Mouse (Mus musculus): Measurements from ENCODE around the gene Txndc15. TPM values are rescaled to one million over a fixed set of nuclear protein-coding genes. Genes with fewer than 3 reads are reported as not detected.
"Not testable (repeated sequence)": the region's sequence is repeated elsewhere in the genome, so short reads cannot be mapped to it uniquely, and the experiment has no call there.

Gene Txndc15
- total RNA-seq (2015; ENCODE audit: low replicate concordance), result 4.6 and 11.2 TPM in 2 replicates
- 5.3 and 6.9 TPM in 2 replicates for total RNA-seq (2017; ENCODE audit: low replicate concordance)

- peak; percentile 99 for ATAC-seq (replicated peaks; ENCODE audit: low FRiP score, poor library complexity, severe bottlenecking)
These were observed at the start of gene Txndc15 for GRCm38 (mm10) chr13:55714501-55715166. Gene Txndc15, plus strand, starts transcription at chr13:55714650.

GRCm38 (mm10) chr13:55668550-55668949 is 45.9 kb upstream of the Txndc15 start:
- ATAC-seq (replicated peaks; ENCODE audit: low FRiP score, poor library complexity, severe bottlenecking), result 0 out of 2 replicates have a peak, but pooled peaks have one; percentile 35

DNA sequence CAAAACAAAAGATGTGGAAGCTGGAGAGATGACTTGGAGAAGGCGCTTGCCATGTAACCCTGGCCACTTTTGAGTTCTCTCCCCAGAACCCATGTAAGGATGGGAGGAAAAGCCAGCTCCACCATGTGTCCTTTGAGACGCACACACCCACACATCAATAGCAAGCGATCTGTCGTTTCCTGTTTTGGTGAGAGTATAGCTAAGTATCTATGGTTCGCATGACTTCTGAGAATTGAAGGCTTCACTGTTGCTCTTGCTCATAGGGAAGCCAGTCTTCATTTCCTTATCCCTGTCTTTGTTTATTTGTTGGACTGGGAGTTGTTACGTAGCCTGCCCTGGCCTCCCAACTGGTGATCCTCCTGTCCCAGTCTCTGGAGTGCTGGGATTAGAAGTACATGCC is 41.7 kb upstream of the Txndc15 start:
- ATAC-seq (replicated peaks; ENCODE audit: low FRiP score, poor library complexity, severe bottlenecking), result no peak

GRCm38 (mm10) chr13:55677364-55677763 is 37.1 kb upstream of the Txndc15 start:
- no peak for ATAC-seq (replicated peaks; ENCODE audit: low FRiP score, poor library complexity, severe bottlenecking)

- no peak for ATAC-seq (replicated peaks; ENCODE audit: low FRiP score, poor library complexity, severe bottlenecking)
These were observed 32.2 kb upstream of the Txndc15 start for GRCm38 (mm10) chr13:55682201-55682600.

- ATAC-seq (replicated peaks; ENCODE audit: low FRiP score, poor library complexity, severe bottlenecking), result no peak
These were observed 30.9 kb upstream of the Txndc15 start for GRCm38 (mm10) chr13:55683581-55683980.

GRCm38 (mm10) chr13:55686107-55686633 is 28.3 kb upstream of the Txndc15 start:
- no peak for ATAC-seq (replicated peaks; ENCODE audit: low FRiP score, poor library complexity, severe bottlenecking)

DNA sequence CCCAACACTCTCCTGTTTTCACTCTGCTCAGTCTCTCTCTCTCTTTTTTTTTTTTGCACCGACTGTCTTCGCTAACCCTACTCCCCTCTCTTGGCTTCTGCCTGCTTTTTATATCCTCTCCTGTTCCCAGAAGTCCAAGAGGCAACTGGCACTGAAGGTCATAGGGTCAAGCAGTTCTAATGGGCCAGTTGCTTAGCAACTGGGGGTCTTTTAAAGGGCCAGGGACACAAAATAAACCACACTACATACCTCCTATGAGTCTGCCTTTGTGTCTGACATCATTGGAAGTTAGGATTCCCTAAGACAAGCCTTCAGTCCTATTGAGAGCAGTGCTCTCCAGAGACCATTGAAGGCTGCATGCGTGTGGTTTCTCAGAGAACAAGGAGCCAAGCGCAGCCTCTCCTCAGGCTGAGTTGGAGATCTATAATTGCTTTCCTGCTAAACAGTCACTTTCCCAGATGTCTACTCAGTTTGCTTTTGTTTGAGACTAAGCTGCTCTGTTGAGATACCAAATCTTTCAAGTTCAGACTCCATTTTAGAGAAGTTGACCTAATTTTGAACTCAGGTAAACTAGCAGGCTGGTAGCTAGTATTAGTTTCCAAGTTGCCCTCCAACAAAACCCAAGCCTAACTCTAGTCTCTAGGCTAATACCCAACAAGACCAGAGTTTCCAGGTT is 26.4 kb upstream of the Txndc15 start:
- no peak for ATAC-seq (replicated peaks; ENCODE audit: low FRiP score, poor library complexity, severe bottlenecking)

GRCm38 (mm10) chr13:55692535-55693242 is 21.8 kb upstream of the Txndc15 start, which contains the start of gene B230219D22Rik:
Gene B230219D22Rik, plus strand, starts transcription at chr13:55693124.
- peak; percentile 94 for ATAC-seq (replicated peaks; ENCODE audit: low FRiP score, poor library complexity, severe bottlenecking)

GRCm38 (mm10) chr13:55693243-55693721 is 21.2 kb upstream of the Txndc15 start:
- ATAC-seq (replicated peaks; ENCODE audit: low FRiP score, poor library complexity, severe bottlenecking), result no peak; the same call in 1 of the 2 replicates

DNA sequence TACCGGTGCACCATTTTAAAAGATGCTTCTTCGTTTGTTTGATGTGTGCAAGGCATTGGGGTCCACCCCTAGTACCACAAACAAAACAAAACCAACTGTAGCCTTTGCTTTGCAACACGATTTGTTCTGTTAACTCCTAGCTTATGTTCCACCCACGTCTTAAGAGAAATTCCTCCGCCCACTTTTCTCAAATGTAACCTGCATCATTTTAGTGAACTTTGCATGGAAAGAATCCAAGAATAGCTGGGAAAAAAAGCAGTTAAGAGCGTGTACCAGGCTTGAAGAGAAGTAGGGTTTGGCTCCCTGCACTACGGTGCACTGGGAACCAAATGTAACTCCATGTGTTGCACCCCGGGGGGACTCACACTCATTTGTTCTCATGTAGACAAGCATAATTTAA is 20.3 kb upstream of the Txndc15 start:
- no peak for ATAC-seq (replicated peaks; ENCODE audit: low FRiP score, poor library complexity, severe bottlenecking)

DNA sequence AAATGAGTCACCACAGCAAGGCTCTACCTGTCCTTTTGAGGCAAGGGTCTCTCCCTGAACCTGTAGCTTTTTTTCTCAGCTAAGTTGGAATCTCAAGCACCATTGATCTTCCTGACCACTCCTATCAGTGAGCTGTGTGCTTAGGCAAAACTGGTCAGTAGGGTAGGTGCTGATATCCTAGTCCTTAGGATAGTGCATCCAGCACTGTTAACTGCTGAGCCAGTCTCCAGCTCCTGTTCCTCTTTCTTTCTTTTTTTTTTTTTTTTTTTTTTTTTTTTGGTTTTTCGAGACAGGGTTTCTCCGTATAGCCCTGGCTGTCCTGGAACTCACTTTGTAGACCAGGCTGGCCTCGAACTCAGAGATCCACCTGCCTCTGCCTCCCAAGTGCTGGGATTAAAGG is 18.5 kb upstream of the Txndc15 start:
- ATAC-seq (replicated peaks; ENCODE audit: low FRiP score, poor library complexity, severe bottlenecking), result not testable (repeated sequence)

DNA sequence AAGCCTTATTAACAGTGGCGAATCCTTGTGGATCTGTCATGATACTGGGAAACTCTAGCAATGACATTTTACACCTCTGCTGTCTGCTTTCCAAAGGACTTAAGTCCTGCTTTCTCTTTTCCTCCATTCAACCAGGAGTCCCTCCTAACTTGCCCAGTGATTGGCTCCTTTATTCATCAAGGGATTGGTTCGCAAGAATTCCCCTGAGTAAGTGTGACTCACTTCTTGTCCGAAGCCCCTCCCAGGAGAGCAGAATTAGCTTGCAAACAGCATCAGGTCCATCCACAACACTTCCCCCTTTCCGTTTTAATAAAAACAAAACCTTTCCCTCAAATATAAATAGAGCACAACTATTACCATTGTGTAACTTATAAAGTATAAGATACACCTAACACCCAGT is 10.1 kb upstream of the Txndc15 start:
- no peak for ATAC-seq (replicated peaks; ENCODE audit: low FRiP score, poor library complexity, severe bottlenecking)

DNA sequence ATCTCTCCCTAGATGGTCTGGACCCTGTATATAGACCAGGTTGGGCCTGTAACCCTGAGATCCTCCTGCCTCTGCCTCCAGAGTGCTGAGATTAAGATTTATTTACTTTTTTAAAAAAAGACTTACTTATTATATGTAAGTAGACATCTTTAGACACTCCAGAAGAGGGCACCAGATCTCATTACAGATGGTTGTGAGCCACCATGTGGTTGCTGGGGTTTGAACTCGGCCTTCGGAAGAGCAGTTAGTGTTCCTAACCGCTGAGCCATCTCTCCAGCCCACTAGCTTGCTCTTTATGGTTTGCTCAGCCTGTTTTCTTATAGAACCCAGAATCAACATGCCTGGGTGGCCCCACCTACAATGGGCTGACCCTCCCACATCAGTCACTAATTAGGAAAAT is 1.6 kb upstream of the Txndc15 start:
- no peak for ATAC-seq (replicated peaks; ENCODE audit: low FRiP score, poor library complexity, severe bottlenecking)

DNA sequence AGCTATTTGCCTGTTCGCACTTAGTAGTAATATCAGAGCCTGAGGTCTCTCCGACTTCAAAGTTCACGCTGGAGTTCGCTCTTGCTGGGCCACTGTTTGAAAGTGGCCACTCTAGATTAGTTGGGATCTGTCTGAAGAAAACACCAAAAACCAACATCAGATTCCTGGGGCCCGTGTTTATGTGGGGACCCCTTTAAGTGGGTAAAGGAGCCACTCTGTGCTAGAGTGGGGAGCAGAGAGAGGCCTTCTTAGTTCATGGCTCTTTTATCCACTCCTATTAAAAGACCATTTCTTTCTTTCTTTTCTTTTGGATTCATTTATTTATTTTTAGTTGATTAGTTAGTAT is 690 bp downstream of the Txndc15 start:
- peak; percentile 36; the same call in 1 of the 2 replicates for ATAC-seq (replicated peaks; ENCODE audit: low FRiP score, poor library complexity, severe bottlenecking)

DNA sequence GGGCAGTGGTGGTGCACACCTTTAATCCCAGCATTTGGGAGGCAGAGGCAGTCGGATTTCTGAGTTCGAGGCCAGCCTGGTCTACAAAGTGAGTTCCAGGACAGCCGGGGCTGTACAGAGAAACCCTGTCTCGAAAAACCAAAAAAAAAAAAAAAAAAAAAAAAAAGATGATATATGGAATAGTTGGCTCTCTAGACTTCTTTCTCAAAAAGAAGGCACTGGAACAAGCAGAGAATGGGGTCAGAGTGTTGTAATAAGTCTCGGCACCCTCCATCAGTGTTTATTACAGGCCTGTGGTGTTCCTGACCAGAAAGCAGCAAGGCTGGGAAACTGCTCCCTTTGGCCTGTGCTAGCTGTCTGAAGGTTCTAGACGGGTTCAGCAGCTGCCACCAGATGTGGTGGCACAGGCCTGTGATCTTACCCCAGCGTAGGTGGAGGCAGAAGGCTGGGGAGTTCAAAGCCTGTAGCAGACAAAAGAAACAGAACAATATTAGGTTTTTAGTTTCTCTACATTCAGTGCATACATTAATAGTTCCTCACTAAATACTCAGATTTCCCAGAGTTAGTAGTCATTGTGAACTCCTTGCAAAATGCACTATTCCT is 1.6 kb downstream of the Txndc15 start:
- ATAC-seq (replicated peaks; ENCODE audit: low FRiP score, poor library complexity, severe bottlenecking), result no peak

DNA sequence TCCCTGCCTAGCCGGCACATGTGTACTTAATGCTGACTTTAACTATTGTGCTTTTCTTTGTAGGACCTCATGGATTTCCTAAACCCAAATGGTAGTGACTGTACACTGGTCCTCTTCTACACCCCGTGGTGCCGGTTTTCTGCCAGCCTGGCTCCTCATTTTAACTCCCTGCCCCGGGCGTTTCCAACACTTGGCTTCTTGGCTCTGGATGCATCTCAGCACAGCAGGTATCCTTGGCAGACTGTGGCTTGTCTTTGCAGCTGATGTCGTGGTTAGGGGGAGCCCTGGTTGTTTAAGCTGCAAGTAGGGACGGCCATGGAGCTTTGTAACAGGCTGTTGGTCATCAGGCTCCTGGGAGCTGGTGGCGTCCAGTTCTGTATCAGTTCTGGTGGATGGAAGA is 7.1 kb downstream of the Txndc15 start:
- ATAC-seq (replicated peaks; ENCODE audit: low FRiP score, poor library complexity, severe bottlenecking), result no peak

DNA sequence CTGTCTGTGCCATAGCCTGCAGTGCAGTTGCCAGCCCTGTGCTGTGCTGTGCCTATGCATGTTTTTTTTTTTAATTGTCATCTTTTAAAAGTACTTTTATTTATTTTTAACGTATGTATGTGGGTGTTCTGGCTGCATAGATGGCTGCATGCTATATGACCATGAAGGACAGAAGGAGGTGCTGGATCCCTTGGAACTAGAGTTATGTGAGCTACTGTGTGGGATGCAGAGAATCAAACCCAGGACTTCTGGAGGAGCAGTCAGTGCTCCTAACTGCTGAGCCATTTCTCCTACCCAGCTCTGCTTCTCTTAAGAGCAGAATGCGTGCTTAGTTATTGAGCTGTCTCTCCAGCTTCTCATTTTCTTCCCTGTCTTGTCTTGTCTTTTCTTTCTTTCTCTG is 7.5 kb downstream of the Txndc15 start:
- ATAC-seq (replicated peaks; ENCODE audit: low FRiP score, poor library complexity, severe bottlenecking), result no peak

DNA sequence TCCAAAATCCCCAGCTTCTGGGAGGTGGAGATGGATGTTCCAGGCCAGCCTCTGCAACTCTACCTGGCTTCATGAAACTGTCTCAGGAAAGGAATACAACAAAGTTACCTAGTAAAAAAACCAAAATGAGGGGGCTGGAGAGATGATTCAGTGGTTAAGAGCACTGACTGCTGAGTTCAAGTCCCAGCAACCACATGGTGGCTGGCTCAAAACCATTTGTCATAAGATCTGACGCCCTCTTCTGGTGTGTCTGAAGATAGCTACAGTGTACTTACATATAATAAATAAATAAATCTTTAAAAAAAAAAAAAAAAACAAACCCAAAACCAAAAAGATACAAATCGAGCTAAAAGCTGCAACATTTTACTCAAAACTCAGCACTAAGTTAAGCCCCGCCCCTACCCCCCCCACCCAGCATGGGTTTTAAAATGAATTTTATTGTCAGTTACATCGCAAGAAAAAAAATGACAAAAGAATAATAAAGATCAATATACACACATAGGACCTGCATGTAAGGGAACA is 12.2 kb downstream of the Txndc15 start:
- ATAC-seq (replicated peaks; ENCODE audit: low FRiP score, poor library complexity, severe bottlenecking), result no peak

Measured in erythroid progenitor cell, adult 5-6 weeks (primary cell).